Mouse (Mus musculus): ENCODE measurements at regions not wholly inside any gene's neighbourhood (a gene's known extent, or its start where the extent isn't known, plus 50 kb on each side); places are given as distances from the start of the nearest gene placed in this dataset.

DNA sequence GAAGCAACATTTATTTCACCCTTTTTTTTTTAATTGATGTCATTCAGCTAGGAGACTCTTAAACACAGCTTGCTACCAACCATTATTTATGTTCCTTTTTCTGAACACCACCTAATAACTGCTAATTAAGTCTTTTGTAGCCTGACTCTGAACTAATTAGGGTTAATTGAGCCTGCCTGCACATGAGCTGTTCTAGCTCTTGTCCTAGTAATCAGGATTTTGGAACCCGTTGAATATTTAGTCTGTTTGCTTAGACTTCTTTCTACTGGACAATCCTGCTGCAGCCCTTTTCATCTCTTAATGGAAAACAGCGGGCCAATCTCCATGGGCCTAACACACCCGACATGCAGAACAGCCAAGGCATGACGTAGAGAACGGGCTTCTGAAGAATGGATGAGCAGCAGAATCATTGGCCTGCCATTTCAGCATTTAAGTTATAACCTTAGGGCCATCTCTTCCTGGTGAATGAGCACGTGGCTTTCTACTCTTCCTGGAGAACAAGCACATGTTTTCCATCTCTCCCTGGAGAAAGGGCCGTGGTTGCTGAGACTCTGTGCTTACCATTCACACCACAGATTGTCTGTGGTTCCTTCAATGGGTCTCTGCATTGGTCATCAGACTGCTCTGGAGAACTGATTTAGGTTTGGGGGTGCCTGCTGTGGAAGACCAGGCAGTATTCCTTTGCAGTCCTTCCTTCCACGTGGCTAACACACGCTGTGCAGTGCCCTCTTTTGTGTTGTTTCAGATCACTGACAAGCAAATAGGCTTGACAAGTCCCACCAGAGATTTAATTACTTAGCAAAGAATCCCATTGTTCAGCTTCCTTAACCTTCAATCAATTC is 805.1 kb downstream of the Poteg start:
- no peak for ATAC-seq (ENCODE audit: insufficient number of reproducible peaks, insufficient read depth, low FRiP score, low TSS enrichment)
- Histone ChIP-seq H3K9ac (no peak overlapping the region), H3K9me3 (no peaks in the 10 kb centered on the region), H3K4me3 (no peak overlapping the region), H3K4me1 (no peaks in the 10 kb centered on the region), H3K27me3 (no peaks in the 10 kb centered on the region), H3K36me3 (no peaks in the 10 kb centered on the region), H3K27ac (no peak overlapping the region), H3K4me2 (replicated peaks) (no peak overlapping the region)
- WGBS: 39% methylated on average over 9 of the region's 9 CpGs

DNA sequence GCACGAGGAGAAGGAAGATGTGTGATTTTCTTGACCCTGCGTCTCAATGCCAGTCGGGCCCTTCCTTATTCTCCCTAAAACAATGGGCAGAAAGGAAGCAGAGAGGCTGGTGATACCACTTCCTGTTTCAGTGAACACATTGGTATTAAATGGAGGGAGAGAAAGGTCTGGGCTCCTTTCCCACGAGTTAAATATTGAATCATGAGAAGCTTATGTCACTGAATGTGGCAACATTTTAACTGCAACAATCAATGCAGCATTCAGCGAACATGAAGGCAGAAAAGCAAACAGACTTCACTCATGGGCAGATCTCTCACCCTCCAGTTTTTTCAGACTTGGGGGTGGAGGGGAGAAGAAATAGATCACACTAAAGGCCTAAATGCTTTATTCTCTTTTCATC is 819.8 kb downstream of the Poteg start:
- ATAC-seq (ENCODE audit: insufficient number of reproducible peaks, insufficient read depth, low FRiP score, low TSS enrichment): no peak
- H3K4me2 ChIP-seq (replicated peaks): no peak overlapping the region
- no peak overlapping the region for H3K9ac ChIP-seq
- no peaks in the 10 kb centered on the region for H3K27me3 ChIP-seq
- no peaks in the 10 kb centered on the region for H3K4me1 ChIP-seq
- no peak overlapping the region for H3K4me3 ChIP-seq
- H3K9me3 ChIP-seq: no peaks in the 10 kb centered on the region
- H3K36me3 ChIP-seq: no peaks in the 10 kb centered on the region
- whole genome bisulfite sequencing: 75% methylated on average over 5 of the region's 5 CpGs
- H3K27ac ChIP-seq: no peak overlapping the region

DNA sequence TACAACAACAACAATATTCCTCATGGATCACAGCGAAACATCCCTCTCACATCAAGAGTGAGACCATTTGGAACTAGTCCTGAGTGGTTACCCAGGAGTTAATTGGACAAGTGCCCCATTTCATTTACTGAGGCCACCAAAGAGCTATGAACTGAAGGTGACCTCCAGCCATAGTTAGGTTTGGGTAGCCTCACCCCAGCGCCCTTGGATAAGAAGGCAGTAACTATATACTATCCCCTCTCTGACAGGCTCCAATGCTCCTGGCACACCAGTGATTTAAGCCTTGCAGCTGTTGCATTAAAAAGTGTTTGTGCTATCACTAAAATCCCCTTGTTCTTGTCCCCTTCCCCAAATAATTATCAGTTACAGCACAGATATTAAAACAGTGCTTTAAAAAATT is 836.8 kb downstream of the Poteg start:
- ATAC-seq (ENCODE audit: insufficient number of reproducible peaks, insufficient read depth, low FRiP score, low TSS enrichment): no peak
- WGBS: 70% methylated on average over 2 of the region's 2 CpGs
- Histone ChIP-seq H3K9ac (no peak overlapping the region), H3K4me3 (no peak overlapping the region), H3K27me3 (no peaks in the 10 kb centered on the region), H3K9me3 (no peaks in the 10 kb centered on the region), H3K4me2 (replicated peaks) (no peak overlapping the region), H3K27ac (no peak overlapping the region), H3K4me1 (no peaks in the 10 kb centered on the region), H3K36me3 (no peaks in the 10 kb centered on the region)

DNA sequence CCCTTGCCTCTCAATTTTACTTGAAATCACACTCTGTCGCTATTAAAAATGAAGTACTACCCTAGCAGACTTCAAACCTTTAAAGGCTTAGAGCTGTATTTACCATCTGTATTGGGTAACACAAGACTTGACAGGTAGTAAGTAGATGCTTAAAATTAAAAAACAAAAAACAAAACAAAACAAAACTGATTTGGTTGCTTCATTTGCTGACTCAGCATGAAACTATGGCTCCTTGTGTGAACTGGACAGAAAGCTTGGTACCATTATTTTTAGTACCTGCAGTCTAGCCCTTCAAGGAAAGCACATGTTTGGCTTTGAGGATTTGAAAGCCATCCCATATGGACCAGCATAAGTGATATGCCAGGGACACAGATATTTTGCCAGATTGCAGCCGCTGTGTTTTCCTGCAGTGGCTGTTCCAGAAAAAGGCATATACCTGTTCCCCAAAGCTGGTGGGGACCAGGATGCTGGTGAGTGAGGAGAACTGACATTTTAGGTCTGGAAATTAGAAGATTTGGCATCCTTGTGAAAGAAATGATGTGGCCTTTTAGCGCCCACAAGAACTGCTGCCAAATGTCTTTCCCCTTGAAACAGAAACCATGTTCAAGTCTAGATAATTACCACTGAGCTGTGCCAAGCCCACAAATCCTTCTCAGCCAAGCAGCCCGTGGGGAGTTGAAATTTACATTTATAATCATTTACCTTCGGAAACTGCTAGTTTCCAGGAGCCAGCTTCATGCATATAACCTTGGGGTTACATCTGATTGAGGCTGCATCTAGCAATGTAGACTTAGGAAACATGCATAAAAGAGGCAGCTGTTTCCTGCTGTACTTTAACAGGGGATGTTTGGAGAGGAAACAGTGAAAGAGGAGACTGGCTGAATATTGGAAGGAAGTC is 851.7 kb downstream of the Poteg start:
- no peak overlapping the region for H3K27ac ChIP-seq
- no peaks in the 10 kb centered on the region for H3K36me3 ChIP-seq
- ATAC-seq (ENCODE audit: insufficient number of reproducible peaks, insufficient read depth, low FRiP score, low TSS enrichment): no peak
- 61% methylated on average over 5 of the region's 5 CpGs for WGBS
- H3K4me3 ChIP-seq: no peak overlapping the region
- H3K4me2 ChIP-seq (replicated peaks): no peak overlapping the region
- no peaks in the 10 kb centered on the region for H3K4me1 ChIP-seq
- H3K9me3 ChIP-seq: no peaks in the 10 kb centered on the region
- H3K27me3 ChIP-seq: no peaks in the 10 kb centered on the region
- no peak overlapping the region for H3K9ac ChIP-seq

DNA sequence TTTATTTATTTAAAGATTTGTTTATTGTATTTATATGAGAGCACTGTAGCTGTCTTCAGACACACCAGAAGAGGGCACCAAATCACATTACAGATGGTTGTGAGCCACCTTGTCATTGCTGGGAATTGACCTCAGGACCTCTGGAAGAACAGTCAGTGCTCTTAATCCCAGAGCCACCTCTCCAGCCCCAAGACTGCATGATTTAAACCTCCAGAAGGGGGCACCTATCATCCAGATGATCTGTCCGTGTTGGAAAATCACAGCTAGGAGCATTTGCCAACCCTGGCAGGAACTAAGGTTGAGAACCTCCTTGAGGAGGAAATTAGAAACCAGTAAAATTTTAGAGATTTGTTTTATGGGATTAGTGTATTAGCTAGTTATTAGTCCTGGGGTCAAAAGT is 869.6 kb downstream of the Poteg start:
- Histone ChIP-seq H3K4me3 (no peak overlapping the region), H3K27ac (no peak overlapping the region)
- WGBS: 53% methylated on average over 1 of the region's 1 CpGs

DNA sequence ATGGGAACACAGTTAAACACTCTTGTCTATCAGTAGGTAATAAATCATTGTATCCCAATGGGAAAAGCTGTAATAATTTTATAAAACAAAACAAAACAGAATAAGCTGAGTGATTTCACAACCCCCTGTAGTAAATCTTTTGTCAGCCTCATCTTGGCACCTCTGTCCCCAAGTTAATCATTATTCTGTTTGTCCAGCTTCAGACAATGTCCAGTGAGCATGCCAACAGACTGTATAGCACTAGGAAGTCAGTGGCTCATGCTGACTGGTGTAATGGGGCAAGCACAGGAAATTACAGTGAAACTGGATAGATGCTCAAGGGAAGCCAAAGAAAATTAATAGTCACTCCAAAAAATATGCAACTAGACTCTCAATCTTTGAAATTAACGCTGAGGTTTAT is 885.9 kb downstream of the Poteg start:
- Histone ChIP-seq H3K36me3 (no peaks in the 10 kb centered on the region), H3K27ac (no peak overlapping the region), H3K27me3 (no peaks in the 10 kb centered on the region), H3K4me3 (no peak overlapping the region), H3K9ac (no peak overlapping the region), H3K4me2 (replicated peaks) (no peak overlapping the region), H3K4me1 (no peaks in the 10 kb centered on the region), H3K9me3 (no peaks in the 10 kb centered on the region)
- WGBS: 88% methylated on average over 1 of the region's 1 CpGs
- ATAC-seq (ENCODE audit: insufficient number of reproducible peaks, insufficient read depth, low FRiP score, low TSS enrichment): no peak

More for the DNA sequence above, 869.6 kb downstream of the Poteg start:
- ATAC-seq (ENCODE audit: insufficient number of reproducible peaks, insufficient read depth, low FRiP score, low TSS enrichment): no peak
- Histone ChIP-seq H3K27me3 (no peaks in the 10 kb centered on the region), H3K4me1 (no peaks in the 10 kb centered on the region), H3K36me3 (no peaks in the 10 kb centered on the region), H3K9me3 (no peaks in the 10 kb centered on the region), H3K9ac (no peak overlapping the region), H3K4me2 (replicated peaks) (no peak overlapping the region)

DNA sequence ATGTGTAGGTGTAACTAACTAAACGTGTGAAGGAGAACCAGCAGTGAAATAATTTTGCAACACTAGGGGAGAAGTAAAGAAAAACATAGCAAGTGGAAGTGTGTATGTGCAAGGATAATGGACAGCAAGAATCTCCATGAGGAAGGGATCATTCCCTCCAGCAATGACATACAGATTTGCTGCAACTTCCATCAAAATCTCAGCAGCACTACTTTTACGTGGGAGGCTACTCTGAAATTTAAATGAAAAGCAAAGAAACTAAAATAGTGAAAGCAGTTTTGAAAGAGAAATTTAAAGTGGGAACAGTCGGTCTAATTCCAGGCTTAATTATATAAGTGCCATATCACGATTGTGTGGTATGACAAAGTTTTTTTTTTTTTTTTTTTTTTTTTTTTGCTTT is 890.0 kb downstream of the Poteg start:
- no peak for ATAC-seq (ENCODE audit: insufficient number of reproducible peaks, insufficient read depth, low FRiP score, low TSS enrichment)
- Histone ChIP-seq H3K27ac (no peak overlapping the region), H3K4me3 (no peak overlapping the region), H3K9me3 (no peaks in the 10 kb centered on the region), H3K9ac (no peak overlapping the region), H3K27me3 (no peaks in the 10 kb centered on the region), H3K4me2 (replicated peaks) (no peak overlapping the region), H3K36me3 (no peaks in the 10 kb centered on the region), H3K4me1 (no peaks in the 10 kb centered on the region)
- 79% methylated on average over 4 of the region's 4 CpGs for WGBS

DNA sequence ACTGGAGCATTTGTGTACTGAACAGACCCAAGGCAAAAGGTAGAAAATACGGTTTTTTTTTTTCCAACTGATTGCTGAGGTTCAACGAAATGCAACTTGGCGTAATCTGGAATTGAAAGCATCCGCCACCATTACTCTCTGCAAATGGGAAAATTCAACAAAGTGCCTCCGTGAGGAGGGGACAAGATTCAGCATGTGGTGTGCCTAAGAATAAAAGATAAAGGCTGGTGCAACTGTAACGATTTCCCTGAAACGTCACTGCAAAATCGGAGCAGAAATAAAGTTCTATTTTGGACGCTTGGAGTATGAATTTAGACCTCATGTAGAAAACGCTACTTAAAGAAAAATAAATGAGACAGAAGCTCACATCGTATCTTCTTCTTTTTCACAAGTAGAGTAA is 893.8 kb downstream of the Poteg start:
- no peaks in the 10 kb centered on the region for H3K9me3 ChIP-seq
- no peaks in the 10 kb centered on the region for H3K27me3 ChIP-seq
- no peaks in the 10 kb centered on the region for H3K4me1 ChIP-seq
- no peak overlapping the region for H3K9ac ChIP-seq
- no peaks in the 10 kb centered on the region for H3K36me3 ChIP-seq
- WGBS: 87% methylated on average over 11 of the region's 11 CpGs
- H3K27ac ChIP-seq: no peak overlapping the region
- no peak overlapping the region for H3K4me3 ChIP-seq
- no peak for ATAC-seq (ENCODE audit: insufficient number of reproducible peaks, insufficient read depth, low FRiP score, low TSS enrichment)
- no peak overlapping the region for H3K4me2 ChIP-seq (replicated peaks)

DNA sequence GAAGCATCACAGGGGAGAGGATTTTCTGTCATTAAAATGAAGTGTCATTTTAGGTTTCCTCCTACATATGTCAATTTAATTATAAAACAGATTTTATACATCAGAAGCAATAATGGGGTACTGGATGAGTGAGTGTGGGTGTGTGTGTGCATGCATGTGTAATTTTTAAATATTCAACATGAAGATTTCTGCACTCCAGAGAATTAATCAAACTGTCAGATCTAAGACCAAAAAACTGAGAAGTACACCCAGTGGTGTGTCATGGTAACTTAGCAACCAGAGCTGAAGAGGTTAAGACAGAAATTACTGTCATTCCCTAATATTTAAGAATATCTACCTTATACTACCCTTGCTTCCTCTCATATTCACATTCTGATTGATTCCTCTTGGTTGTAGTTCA is 919.0 kb downstream of the Poteg start:
- no peak overlapping the region for H3K4me3 ChIP-seq
- no peaks in the 10 kb centered on the region for H3K27me3 ChIP-seq
- no peak overlapping the region for H3K27ac ChIP-seq
- H3K9ac ChIP-seq: no peak overlapping the region
- no peaks in the 10 kb centered on the region for H3K4me1 ChIP-seq
- no peak overlapping the region for H3K4me2 ChIP-seq (replicated peaks)
- no peak for ATAC-seq (ENCODE audit: insufficient number of reproducible peaks, insufficient read depth, low FRiP score, low TSS enrichment)
- H3K36me3 ChIP-seq: no peaks in the 10 kb centered on the region
- H3K9me3 ChIP-seq: no peaks in the 10 kb centered on the region

DNA sequence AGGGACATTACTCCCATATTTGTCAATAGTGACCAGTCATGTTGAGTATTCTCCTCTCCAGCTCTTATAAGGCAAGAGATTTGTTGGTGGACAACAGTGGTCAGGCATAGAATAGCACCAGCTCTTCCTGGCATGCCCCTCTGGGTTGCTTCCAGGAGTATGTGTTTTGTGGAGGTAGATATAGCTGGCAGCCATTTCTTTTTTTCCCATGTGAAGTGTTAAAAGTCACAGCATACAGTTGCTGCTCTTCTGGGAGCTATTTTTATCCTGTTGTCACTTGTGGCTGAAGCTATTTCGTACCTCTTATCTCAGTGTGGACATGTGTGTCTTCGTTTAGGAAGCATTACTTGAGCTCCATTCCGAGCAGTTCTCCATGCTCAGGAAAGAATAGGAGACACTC is 919.9 kb downstream of the Poteg start:
- no peak overlapping the region for H3K27ac ChIP-seq
- H3K27me3 ChIP-seq: no peaks in the 10 kb centered on the region
- no peak overlapping the region for H3K4me2 ChIP-seq (replicated peaks)
- H3K4me3 ChIP-seq: no peak overlapping the region
- H3K36me3 ChIP-seq: no peaks in the 10 kb centered on the region
- H3K4me1 ChIP-seq: no peaks in the 10 kb centered on the region
- H3K9me3 ChIP-seq: no peaks in the 10 kb centered on the region
- no peak overlapping the region for H3K9ac ChIP-seq
- 88% methylated on average over 3 of the region's 3 CpGs for WGBS
- no peak for ATAC-seq (ENCODE audit: insufficient number of reproducible peaks, insufficient read depth, low FRiP score, low TSS enrichment)

DNA sequence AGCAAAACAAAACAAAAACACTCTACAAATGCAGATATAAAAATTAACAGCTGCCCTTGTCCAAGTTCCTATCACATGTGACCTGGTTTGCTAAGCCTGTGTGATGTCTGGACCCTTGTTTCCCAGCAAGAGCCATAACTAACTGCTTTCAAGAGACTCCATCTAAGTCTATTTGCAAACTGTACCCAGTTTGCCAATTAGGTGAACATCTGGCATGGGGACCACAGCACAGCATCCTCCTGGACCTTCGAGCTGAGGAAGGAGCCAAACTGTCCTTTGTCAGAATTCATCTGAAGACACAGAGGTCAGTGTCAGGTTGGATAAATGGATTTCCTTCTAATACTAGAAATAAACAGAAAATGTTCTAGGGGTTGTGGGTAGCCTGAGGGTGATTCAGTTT is 924.3 kb downstream of the Poteg start:
- H3K4me2 ChIP-seq (replicated peaks): no peak overlapping the region
- no peak for ATAC-seq (ENCODE audit: insufficient number of reproducible peaks, insufficient read depth, low FRiP score, low TSS enrichment)
- H3K9ac ChIP-seq: no peak overlapping the region
- no peaks in the 10 kb centered on the region for H3K4me1 ChIP-seq
- no peaks in the 10 kb centered on the region for H3K27me3 ChIP-seq
- no peak overlapping the region for H3K27ac ChIP-seq
- 65% methylated on average over 1 of the region's 1 CpGs for WGBS
- H3K9me3 ChIP-seq: no peaks in the 10 kb centered on the region
- H3K4me3 ChIP-seq: no peak overlapping the region
- no peaks in the 10 kb centered on the region for H3K36me3 ChIP-seq

DNA sequence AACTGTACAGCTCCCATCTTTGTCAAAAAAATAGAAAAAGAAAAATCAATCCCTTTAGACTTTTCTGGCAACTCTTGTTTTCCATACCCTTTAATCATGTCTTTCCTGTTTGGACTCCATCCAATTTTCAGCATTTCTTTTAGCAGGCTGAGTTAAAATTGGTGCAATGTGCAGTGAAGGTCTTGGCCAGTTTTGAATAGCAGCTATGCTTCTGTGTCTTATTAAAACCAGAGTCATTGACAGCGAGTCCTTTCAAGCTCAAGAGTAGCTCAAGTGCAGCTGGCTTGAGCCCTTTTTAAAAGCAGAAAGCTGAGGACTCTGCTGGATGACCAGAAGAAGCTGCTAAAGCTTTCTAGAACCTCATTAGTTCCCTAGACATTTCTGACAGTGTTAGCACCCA is 952.7 kb downstream of the Poteg start:
- no peak overlapping the region for H3K27ac ChIP-seq
- H3K4me2 ChIP-seq (replicated peaks): no peak overlapping the region
- no peaks in the 10 kb centered on the region for H3K27me3 ChIP-seq
- 33% methylated on average over 1 of the region's 1 CpGs for WGBS
- ATAC-seq (ENCODE audit: insufficient number of reproducible peaks, insufficient read depth, low FRiP score, low TSS enrichment): no peak
- H3K9ac ChIP-seq: no peak overlapping the region
- no peaks in the 10 kb centered on the region for H3K9me3 ChIP-seq
- H3K4me3 ChIP-seq: no peak overlapping the region
- no peaks in the 10 kb centered on the region for H3K36me3 ChIP-seq
- peaks cover 4% of the 10 kb centered on the region; the same call in 1 of the 2 replicates for H3K4me1 ChIP-seq
